Mouse (Mus musculus): Measurements from ENCODE around the gene Hspg2. TPM values are rescaled to one million over a fixed set of nuclear protein-coding genes. Genes with fewer than 3 reads are reported as not detected.

Hspg2 gene
- polyA plus RNA-seq, 1 experiment from 2014 or later: 18.6 TPM

DNA sequence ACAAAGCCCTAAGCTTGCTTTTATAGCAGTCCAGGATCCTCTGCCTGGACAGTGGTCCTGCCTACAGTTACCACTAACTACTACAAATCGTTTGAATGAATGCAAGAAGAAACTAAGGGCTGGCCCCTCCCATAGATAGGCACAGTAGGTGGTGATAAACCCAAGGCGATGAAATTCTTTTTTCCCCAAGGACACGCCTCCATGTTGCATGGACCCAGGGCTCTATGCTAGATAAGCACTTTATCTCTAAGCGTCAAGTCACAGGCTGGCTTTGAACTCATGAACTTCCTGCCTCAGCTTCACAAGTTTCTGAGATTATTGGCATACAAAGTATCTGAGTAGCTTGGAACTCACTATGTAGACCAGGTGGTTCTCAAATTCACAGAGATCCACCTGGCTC, 11.3 kb upstream of the Hspg2 start:
- WGBS: 84% methylated on average over 4 of the region's 4 CpGs
- Histone ChIP-seq H3K27ac (ENCODE audit: low read depth, low read length) (no peak overlapping the region), H3K4me3 (ENCODE audit: low read depth, low read length) (no peak overlapping the region), H3K27me3 (ENCODE audit: control insufficient read depth, insufficient read depth, low read length) (no peaks in the 10 kb centered on the region), H3K4me2 (ENCODE audit: low read depth) (no peak overlapping the region), H3K9me3 (ENCODE audit: control insufficient read depth, low read length) (no peaks in the 10 kb centered on the region), H3K9ac (ENCODE audit: low read length) (no peak overlapping the region), H3K36me3 (ENCODE audit: control insufficient read depth, insufficient read depth, low read length) (no peaks in the 10 kb centered on the region), H3K4me1 (ENCODE audit: control insufficient read depth, insufficient read depth, low read length) (no peaks in the 10 kb centered on the region)
- ATAC-seq (ENCODE audit: insufficient read depth, low FRiP score, low TSS enrichment) (no peak), DNase-seq (ENCODE audit: low spot score) (no peak)

GRCm38 (mm10) chr4:137458310-137458709, 10.3 kb upstream of the Hspg2 start:
- Histone ChIP-seq H3K9me3 (ENCODE audit: control insufficient read depth, low read length) (no peaks in the 10 kb centered on the region), H3K27ac (ENCODE audit: low read depth, low read length) (no peak overlapping the region), H3K27me3 (ENCODE audit: control insufficient read depth, insufficient read depth, low read length) (no peaks in the 10 kb centered on the region), H3K4me1 (ENCODE audit: control insufficient read depth, insufficient read depth, low read length) (no peaks in the 10 kb centered on the region), H3K4me2 (ENCODE audit: low read depth) (no peak overlapping the region), H3K36me3 (ENCODE audit: control insufficient read depth, insufficient read depth, low read length) (no peaks in the 10 kb centered on the region), H3K9ac (ENCODE audit: low read length) (no peak overlapping the region), H3K4me3 (ENCODE audit: low read depth, low read length) (no peak overlapping the region)
- DNase-seq (ENCODE audit: low spot score): no peak
- 87% methylated on average over 9 of the region's 9 CpGs for WGBS
- ATAC-seq (ENCODE audit: insufficient read depth, low FRiP score, low TSS enrichment): no peak

- Histone ChIP-seq H3K4me2 (ENCODE audit: low read depth) (no peak overlapping the region), H3K4me3 (ENCODE audit: low read depth, low read length) (no peak overlapping the region), H3K27ac (ENCODE audit: low read depth, low read length) (no peak overlapping the region), H3K27me3 (ENCODE audit: control insufficient read depth, insufficient read depth, low read length) (no peaks in the 10 kb centered on the region), H3K36me3 (ENCODE audit: control insufficient read depth, insufficient read depth, low read length) (no peaks in the 10 kb centered on the region), H3K4me1 (ENCODE audit: control insufficient read depth, insufficient read depth, low read length) (no peaks in the 10 kb centered on the region), H3K9me3 (ENCODE audit: control insufficient read depth, low read length) (no peaks in the 10 kb centered on the region), H3K9ac (ENCODE audit: low read length) (no peak overlapping the region)
- WGBS: 71% methylated on average over 5 of the region's 5 CpGs
- ATAC-seq (ENCODE audit: insufficient read depth, low FRiP score, low TSS enrichment): no peak
- no peak for DNase-seq (ENCODE audit: low spot score)
These were observed 9.7 kb upstream of the Hspg2 start for GRCm38 (mm10) chr4:137458861-137459260.

GRCm38 (mm10) chr4:137460676-137461075, 7.9 kb upstream of the Hspg2 start:
- Histone ChIP-seq H3K4me2 (ENCODE audit: low read depth) (no peak overlapping the region), H3K27ac (ENCODE audit: low read depth, low read length) (no peak overlapping the region)
- 76% methylated on average over 14 of the region's 14 CpGs for WGBS

GRCm38 (mm10) chr4:137461217-137461616, 7.4 kb upstream of the Hspg2 start:
- no peaks in the 10 kb centered on the region for H3K9me3 ChIP-seq (ENCODE audit: control insufficient read depth, low read length)
- WGBS: 75% methylated on average over 4 of the region's 4 CpGs
- H3K4me3 ChIP-seq (ENCODE audit: low read depth, low read length): no peak overlapping the region
- ATAC-seq (ENCODE audit: insufficient read depth, low FRiP score, low TSS enrichment) (no peak), DNase-seq (ENCODE audit: low spot score) (no peak)
- H3K4me1 ChIP-seq (ENCODE audit: control insufficient read depth, insufficient read depth, low read length): no peaks in the 10 kb centered on the region
- no peaks in the 10 kb centered on the region for H3K36me3 ChIP-seq (ENCODE audit: control insufficient read depth, insufficient read depth, low read length)
- no peak overlapping the region for H3K9ac ChIP-seq (ENCODE audit: low read length)
- H3K4me2 ChIP-seq (ENCODE audit: low read depth): no peak overlapping the region
- H3K27ac ChIP-seq (ENCODE audit: low read depth, low read length): no peak overlapping the region
- H3K27me3 ChIP-seq (ENCODE audit: control insufficient read depth, insufficient read depth, low read length): no peaks in the 10 kb centered on the region

More at GRCm38 (mm10) chr4:137460676-137461075, 7.9 kb upstream of the Hspg2 start:
- no peaks in the 10 kb centered on the region for H3K4me1 ChIP-seq (ENCODE audit: control insufficient read depth, insufficient read depth, low read length)
- H3K36me3 ChIP-seq (ENCODE audit: control insufficient read depth, insufficient read depth, low read length): no peaks in the 10 kb centered on the region
- H3K9ac ChIP-seq (ENCODE audit: low read length): no peak overlapping the region
- no peaks in the 10 kb centered on the region for H3K27me3 ChIP-seq (ENCODE audit: control insufficient read depth, insufficient read depth, low read length)
- H3K9me3 ChIP-seq (ENCODE audit: control insufficient read depth, low read length): no peaks in the 10 kb centered on the region
- ATAC-seq (ENCODE audit: insufficient read depth, low FRiP score, low TSS enrichment) (no peak), DNase-seq (ENCODE audit: low spot score) (no peak)
- no peak overlapping the region for H3K4me3 ChIP-seq (ENCODE audit: low read depth, low read length)

DNA sequence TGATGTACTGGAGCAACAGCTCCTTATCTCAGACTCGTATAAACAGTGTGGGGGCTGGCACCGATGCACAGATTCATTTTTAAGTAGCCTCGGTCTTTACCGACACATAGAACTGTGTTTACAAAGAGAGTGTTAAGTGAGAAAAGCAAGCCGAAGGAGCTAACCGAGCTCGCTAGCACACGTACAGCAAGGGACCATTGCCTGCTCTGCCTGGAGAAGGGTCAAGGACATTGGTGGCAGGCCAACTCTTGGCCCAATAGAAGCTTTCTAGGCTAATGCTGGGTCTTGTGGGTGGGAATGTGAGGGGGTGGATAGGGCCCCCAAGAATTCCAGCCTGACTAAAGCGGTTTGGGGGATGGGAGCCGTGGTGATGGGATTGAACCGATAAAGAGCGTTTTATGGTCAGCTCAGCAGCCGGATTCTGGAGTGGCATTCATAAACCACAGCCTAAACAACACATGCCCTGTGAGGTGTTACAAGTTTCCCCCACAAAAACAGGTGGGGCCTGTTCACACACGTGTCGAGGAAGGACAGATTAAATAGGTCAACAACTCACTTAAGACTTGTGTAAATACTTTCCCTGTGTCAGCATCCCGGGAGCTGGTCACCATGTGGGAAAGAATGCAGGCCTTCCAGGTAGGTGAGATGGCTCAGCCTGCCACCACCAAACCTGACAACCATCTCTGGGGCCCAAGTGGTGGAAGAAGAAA, 6.4 kb upstream of the Hspg2 start:
- WGBS: 85% methylated on average over 16 of the region's 16 CpGs
- Histone ChIP-seq H3K4me3 (ENCODE audit: low read depth, low read length) (no peak overlapping the region), H3K9ac (ENCODE audit: low read length) (no peak overlapping the region), H3K4me2 (ENCODE audit: low read depth) (no peak overlapping the region), H3K9me3 (ENCODE audit: control insufficient read depth, low read length) (no peaks in the 10 kb centered on the region), H3K36me3 (ENCODE audit: control insufficient read depth, insufficient read depth, low read length) (no peaks in the 10 kb centered on the region), H3K27ac (ENCODE audit: low read depth, low read length) (no peak overlapping the region), H3K4me1 (ENCODE audit: control insufficient read depth, insufficient read depth, low read length) (no peaks in the 10 kb centered on the region), H3K27me3 (ENCODE audit: control insufficient read depth, insufficient read depth, low read length) (no peaks in the 10 kb centered on the region)
- DNase-seq (ENCODE audit: low spot score) (no peak), ATAC-seq (ENCODE audit: insufficient read depth, low FRiP score, low TSS enrichment) (no peak)

GRCm38 (mm10) chr4:137465125-137465787, 3.3 kb upstream of the Hspg2 start:
- H3K9me3 ChIP-seq (ENCODE audit: control insufficient read depth, low read length): no peaks in the 10 kb centered on the region
- DNase-seq (ENCODE audit: low spot score): no peak
- no peak overlapping the region for H3K4me3 ChIP-seq (ENCODE audit: low read depth, low read length)
- WGBS: 74% methylated on average over 13 of the region's 13 CpGs
- no peaks in the 10 kb centered on the region for H3K27me3 ChIP-seq (ENCODE audit: control insufficient read depth, insufficient read depth, low read length)
- no peak overlapping the region for H3K9ac ChIP-seq (ENCODE audit: low read length)
- ATAC-seq (ENCODE audit: insufficient read depth, low FRiP score, low TSS enrichment): no peak
- no peaks in the 10 kb centered on the region for H3K36me3 ChIP-seq (ENCODE audit: control insufficient read depth, insufficient read depth, low read length)
- H3K27ac ChIP-seq (ENCODE audit: low read depth, low read length): no peak overlapping the region
- peaks cover 14% of the 10 kb centered on the region for H3K4me1 ChIP-seq (ENCODE audit: control insufficient read depth, insufficient read depth, low read length)
- H3K4me2 ChIP-seq (ENCODE audit: low read depth): no peak overlapping the region

- H3K27me3 ChIP-seq (ENCODE audit: control insufficient read depth, insufficient read depth, low read length): no peaks in the 10 kb centered on the region
- H3K27ac ChIP-seq (ENCODE audit: low read depth, low read length): no peak overlapping the region
- peaks cover 19% of the 10 kb centered on the region for H3K4me1 ChIP-seq (ENCODE audit: control insufficient read depth, insufficient read depth, low read length)
- DNase-seq (ENCODE audit: low spot score) (no peak), ATAC-seq (ENCODE audit: insufficient read depth, low FRiP score, low TSS enrichment) (no peak)
- no peak overlapping the region for H3K9ac ChIP-seq (ENCODE audit: low read length)
- WGBS: 76% methylated on average over 4 of the region's 4 CpGs
- H3K4me3 ChIP-seq (ENCODE audit: low read depth, low read length): no peak overlapping the region
- no peaks in the 10 kb centered on the region for H3K36me3 ChIP-seq (ENCODE audit: control insufficient read depth, insufficient read depth, low read length)
- no peak overlapping the region for H3K4me2 ChIP-seq (ENCODE audit: low read depth)
- no peaks in the 10 kb centered on the region for H3K9me3 ChIP-seq (ENCODE audit: control insufficient read depth, low read length)
These were observed 1.6 kb upstream of the Hspg2 start for GRCm38 (mm10) chr4:137466991-137467390.

DNA sequence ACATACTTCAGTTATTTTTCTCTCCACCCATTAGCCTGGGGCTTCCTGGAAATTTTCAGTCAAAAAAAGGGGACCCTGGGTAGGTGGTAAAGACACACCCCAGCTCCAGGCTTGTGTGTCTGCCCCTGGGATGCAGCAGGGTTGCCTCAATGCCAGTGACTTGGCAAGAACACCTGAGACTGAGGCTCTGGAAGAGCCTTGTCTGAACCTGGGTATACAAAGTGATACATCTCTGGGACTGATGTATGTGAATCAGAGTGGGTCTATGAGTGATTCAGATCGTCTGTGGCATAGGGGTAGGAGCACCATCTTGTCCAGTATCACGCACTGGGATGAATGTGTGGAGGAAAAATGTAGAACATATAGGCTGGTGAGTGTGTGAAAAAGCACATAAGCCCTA, 1.0 kb upstream of the Hspg2 start:
- H3K36me3 ChIP-seq (ENCODE audit: control insufficient read depth, insufficient read depth, low read length): no peaks in the 10 kb centered on the region
- ATAC-seq (ENCODE audit: insufficient read depth, low FRiP score, low TSS enrichment): no peak
- peaks cover 19% of the 10 kb centered on the region for H3K4me1 ChIP-seq (ENCODE audit: control insufficient read depth, insufficient read depth, low read length)
- H3K27me3 ChIP-seq (ENCODE audit: control insufficient read depth, insufficient read depth, low read length): no peaks in the 10 kb centered on the region
- no peak overlapping the region for H3K4me3 ChIP-seq (ENCODE audit: low read depth, low read length)
- WGBS: 86% methylated on average over 2 of the region's 2 CpGs
- H3K27ac ChIP-seq (ENCODE audit: low read depth, low read length): no peak overlapping the region; the same call in 1 of the 2 replicates
- no peak overlapping the region for H3K4me2 ChIP-seq (ENCODE audit: low read depth)
- H3K9ac ChIP-seq (ENCODE audit: low read length): no peak overlapping the region; the same call in 1 of the 2 replicates
- no peak for DNase-seq (ENCODE audit: low spot score)
- H3K9me3 ChIP-seq (ENCODE audit: control insufficient read depth, low read length): no peaks in the 10 kb centered on the region
